In genomic region chr7:46829911-46830310, GRCm38 (mm10) we compare ENCODE assay signal across 16 mouse cellular contexts. TPM values are rescaled to one million over a fixed set of nuclear protein-coding genes. Genes with fewer than 3 reads are reported as not detected.
DNase-seq lines count a peak whose midpoint lies in the region; ATAC-seq and TF ChIP-seq lines count a peak whose summit lies in the region.
"Had no signal": no experiment of that assay in that cellular context is flagged by ENCODE, and none has a peak within 500 bp of the region (broad histone marks: within the 10 kb centered on the region; RNA-seq: fewer than 3 reads in every experiment).

No protein-coding gene starts in this region.

- no peaks in the 10 kb centered on the region for H3K9me3 ChIP-seq in intestine, postnatal 0 days (ENCODE audit: control insufficient read depth)
- H3K9me3 ChIP-seq: forebrain, embryonic 13.5 days had no signal

- H3K9ac ChIP-seq in intestine, postnatal 0 days (ENCODE audit: low read depth, low read length) = no peak overlapping the region
- H3K9ac ChIP-seq: forebrain, embryonic 13.5 days; hindbrain, embryonic 14.5 days had no signal

- 55% methylated on average over 12 of the region's 12 CpGs for WGBS in intestine, postnatal 0 days
- WGBS in small intestine, adult 2 months = 37% methylated on average over 12 of the region's 12 CpGs

- no peak overlapping the region for H3K4me3 ChIP-seq in intestine, postnatal 0 days (ENCODE audit: low read depth, low read length)
- H3K4me3 ChIP-seq in small intestine, adult 2 months (ENCODE audit: low read depth, low read length) = no peak overlapping the region
- H3K4me3 ChIP-seq: forebrain, embryonic 13.5 days; layer of hippocampus, adult 2 months; myocyte had no signal

- peak; percentile 53 for DNase-seq in adrenal gland, postnatal 10 days
- no peak for DNase-seq in adrenal gland, adult 8-10 months
- peak; percentile 68 for DNase-seq in kidney, adult 9 months
- DNase-seq in kidney, postnatal 10 days = no peak
- DNase-seq in cerebellum, adult 9-10 months = no peak
- DNase-seq: cerebellum, postnatal 36 days; lung, adult 18-20 months had no signal

- H3K27me3 ChIP-seq in intestine, postnatal 0 days (replicated peaks; ENCODE audit: control insufficient read depth, insufficient read depth, low read length) = no peaks in the 10 kb centered on the region
- H3K27me3 ChIP-seq in small intestine, adult 2 months (ENCODE audit: control insufficient read depth, insufficient read depth, low read length) = no peaks in the 10 kb centered on the region
- H3K27me3 ChIP-seq: forebrain, embryonic 13.5 days had no signal

- TF ChIP-seq CTCF in intestine, postnatal 0 days (IDR thresholded peaks at IDR 0.05; ENCODE audit: low read depth) = no peak
- TF ChIP-seq CTCF in small intestine, adult 2 months (IDR thresholded peaks at IDR 0.05; ENCODE audit: extremely low read depth, insufficient read length, insufficient replicate concordance, low read depth, low read length) = no peak

- no peaks in the 10 kb centered on the region for H3K36me3 ChIP-seq in intestine, postnatal 0 days (ENCODE audit: control insufficient read depth, insufficient read depth)
- H3K36me3 ChIP-seq in small intestine, adult 2 months (ENCODE audit: control insufficient read depth, insufficient read depth, low read length) = no peaks in the 10 kb centered on the region

- no peak overlapping the region for H3K4me2 ChIP-seq in intestine, postnatal 0 days (replicated peaks; ENCODE audit: low read depth)
- H3K4me2 ChIP-seq: forebrain, embryonic 13.5 days; hindbrain, embryonic 14.5 days had no signal

- peak overlapping the region; percentile 82 for H3K27ac ChIP-seq in intestine, postnatal 0 days (ENCODE audit: low read depth, low read length)
- H3K27ac ChIP-seq in small intestine, adult 2 months (ENCODE audit: insufficient read depth, low read depth, low read length) = peak overlapping the region; percentile 95
- H3K27ac ChIP-seq: forebrain, embryonic 13.5 days; hindbrain, embryonic 14.5 days; layer of hippocampus, adult 2 months had no signal

- peak; percentile 21 for ATAC-seq in intestine, postnatal 0 days
- ATAC-seq in erythroid progenitor cell, adult 5-6 weeks (replicated peaks; ENCODE audit: low FRiP score, poor library complexity, severe bottlenecking) = no peak
- ATAC-seq: forebrain, embryonic 13.5 days had no signal

- TF ChIP-seq POLR2A in small intestine, adult 2 months (IDR thresholded peaks at IDR 0.05; ENCODE audit: low read depth, low read length) = no peak

- peaks cover 14% of the 10 kb centered on the region; the same call in 1 of the 2 replicates for H3K4me1 ChIP-seq in intestine, postnatal 0 days (replicated peaks; ENCODE audit: control insufficient read depth, insufficient read depth, low read length)
- H3K4me1 ChIP-seq in small intestine, adult 2 months (ENCODE audit: control insufficient read depth, insufficient read depth, insufficient read length, low read length) = peaks cover 45% of the 10 kb centered on the region
- H3K4me1 ChIP-seq: forebrain, embryonic 13.5 days had no signal

RNA-seq across cellular contexts. Expression of gene Ldha, which starts 11.4 kb away (rescaled TPM):
- 100 to 1,000 TPM; 693 to 863 TPM for total RNA-seq in adrenal gland, postnatal 10 days (2021)
- 100 to 1,000 TPM; 146 to 275 (median 231) TPM for total RNA-seq in adrenal gland, adult 8-10 months (2022)
- polyA plus RNA-seq in intestine, postnatal 0 days (2015; fragmentation: Nextera tagmentation; extraction: Ambion mirVana) = 1,258 and 1,338 TPM in 2 replicates
- polyA plus RNA-seq in small intestine, adult 2 months (2012; rRNA removed) = 766 and 1,649 TPM in 2 replicates
- 72.9 and 85.4 TPM in 2 replicates for total RNA-seq in erythroid progenitor cell, adult 5-6 weeks (2015; ENCODE audit: low replicate concordance)
- total RNA-seq in erythroid progenitor cell, adult 5-6 weeks (2017; ENCODE audit: low replicate concordance) = 29.2 and 59.4 TPM in 2 replicates

RNA-seq across cellular contexts. Expression of gene Ldhc, which starts 31.1 kb away (rescaled TPM):
- total RNA-seq in adrenal gland, postnatal 10 days (2021) = not detected
- total RNA-seq in adrenal gland, adult 8-10 months (2022) = not detected
- polyA plus RNA-seq in intestine, postnatal 0 days (2015; fragmentation: Nextera tagmentation; extraction: Ambion mirVana) = not detected in 2 replicates
- not detected in 2 replicates for polyA plus RNA-seq in small intestine, adult 2 months (2012; rRNA removed)
- total RNA-seq in erythroid progenitor cell, adult 5-6 weeks (2015; ENCODE audit: low replicate concordance) = 2.2 TPM in 1 of 2 replicates, not detected in the other
- 0.64 TPM in 1 of 2 replicates, not detected in the other for total RNA-seq in erythroid progenitor cell, adult 5-6 weeks (2017; ENCODE audit: low replicate concordance)
- total RNA-seq: layer of hippocampus, adult 2 months; megakaryocyte-erythroid progenitor cell, adult 5-6 weeks had no signal
- polyA plus RNA-seq: forebrain, embryonic 13.5 days; heart, embryonic 16.5 days had no signal

RNA-seq across cellular contexts. Expression of gene Gtf2h1, which starts 34.0 kb away (rescaled TPM):
- 10 to 100 TPM; 36.1 to 37.1 TPM for total RNA-seq in adrenal gland, postnatal 10 days (2021)
- 10 to 100 TPM; 32.0 to 41.3 (median 39.0) TPM for total RNA-seq in adrenal gland, adult 8-10 months (2022)
- 51.3 and 52.7 TPM in 2 replicates for polyA plus RNA-seq in intestine, postnatal 0 days (2015; fragmentation: Nextera tagmentation; extraction: Ambion mirVana)
- polyA plus RNA-seq in small intestine, adult 2 months (2012; rRNA removed) = 3.1 and 5.9 TPM in 2 replicates
- 16.2 and 28.5 TPM in 2 replicates for total RNA-seq in erythroid progenitor cell, adult 5-6 weeks (2015; ENCODE audit: low replicate concordance)
- total RNA-seq in erythroid progenitor cell, adult 5-6 weeks (2017; ENCODE audit: low replicate concordance) = 15.2 and 25.9 TPM in 2 replicates

RNA-seq across cellular contexts. Expression of gene Hps5, which starts 34.0 kb away (rescaled TPM):
- 10 to 100 TPM; 21.7 to 21.9 TPM for total RNA-seq in adrenal gland, postnatal 10 days (2021)
- total RNA-seq in adrenal gland, adult 8-10 months (2022) = 10 to 100 TPM; 26.4 to 40.6 (median 34.7) TPM
- polyA plus RNA-seq in intestine, postnatal 0 days (2015; fragmentation: Nextera tagmentation; extraction: Ambion mirVana) = 13.9 and 14.7 TPM in 2 replicates
- 14.4 and 22.7 TPM in 2 replicates for polyA plus RNA-seq in small intestine, adult 2 months (2012; rRNA removed)
- total RNA-seq in erythroid progenitor cell, adult 5-6 weeks (2015; ENCODE audit: low replicate concordance) = 7.2 and 9.2 TPM in 2 replicates
- total RNA-seq in erythroid progenitor cell, adult 5-6 weeks (2017; ENCODE audit: low replicate concordance) = 19.8 and 29.9 TPM in 2 replicates

Comparison
In these comparisons a context has a peak if more than half of its experiments do, and no peak if none do; other contexts are left out.
1. DNase-seq: peak in adrenal gland, postnatal 10 days (single experiment) and kidney, adult 9 months (single experiment); none in adrenal gland, adult 8-10 months (single experiment), kidney, postnatal 10 days (single experiment) and cerebellum, adult 9-10 months (single experiment).